Mouse (Mus musculus) myocyte (in vitro differentiated cells): ENCODE measurements around the gene Ncf4. TPM values are rescaled to one million over a fixed set of nuclear protein-coding genes. Genes with fewer than 3 reads are reported as not detected.
"Not testable (repeated sequence)": the region's sequence is repeated elsewhere in the genome, so short reads cannot be mapped to it uniquely, and the experiment has no call there.

Source experiments
- H3K27me3 ChIP-seq: one replicate; pipeline ENCODE4 v1.6.1; 2011; ENCODE audit not compliant: control insufficient read depth, insufficient read depth, insufficient read length
- H3K36me3 ChIP-seq: one replicate; pipeline ENCODE4 v1.6.1; 2011; ENCODE audit not compliant: control insufficient read depth, insufficient read depth
- H3K4me2 ChIP-seq: one replicate; pipeline ENCODE4 v1.6.1; 2011; ENCODE audit warnings: low read depth, control low read depth
- H3K4me3 ChIP-seq: one replicate; pipeline ENCODE4 v1.5.1; 2011; ENCODE audit warnings: mild to moderate bottlenecking, control low read depth, moderate library complexity
- H3K79me2 ChIP-seq: one replicate; pipeline ENCODE4 v1.6.1; 2011; ENCODE audit not compliant: control insufficient read depth, insufficient read depth
- H3ac ChIP-seq: one replicate; pipeline ENCODE4 v1.6.1; 2011; ENCODE audit not compliant: control insufficient read depth, insufficient read length
- CEBPB ChIP-seq: IDR thresholded peaks from 2 replicates; pipeline ENCODE4 v1.6.1; 2011; ENCODE audit warnings: mild to moderate bottlenecking, moderate library complexity; ENCODE audit not compliant: poor library complexity, insufficient read depth, severe bottlenecking
- E2F4 ChIP-seq: IDR thresholded peaks from one replicate; pipeline ENCODE4 v1.6.1; 2011; ENCODE audit warnings: mild to moderate bottlenecking, control low read depth, moderate library complexity; ENCODE audit not compliant: insufficient read depth
- MAX ChIP-seq: IDR thresholded peaks from one replicate; pipeline ENCODE4 v1.6.1; 2011; ENCODE audit warnings: low read depth, mild to moderate bottlenecking, control low read depth
- MYOD1 ChIP-seq, 3 experiments: IDR thresholded peaks; one replicate each; pipeline ENCODE4 v1.6.1; 2011; ENCODE audit warnings: control low read depth in 2 of 3, low read depth in 2 of 3, mild to moderate bottlenecking in 2 of 3, moderate library complexity in 1 of 3; ENCODE audit not compliant: insufficient read length in 2 of 3, control insufficient read depth in 1 of 3
- MYOG ChIP-seq, 3 experiments: IDR thresholded peaks; one replicate each; pipeline ENCODE4 v1.6.1; 2011; ENCODE audit warnings: control low read depth in 2 of 3, low read depth in 2 of 3, mild to moderate bottlenecking in 2 of 3; ENCODE audit not compliant: insufficient read length in 2 of 3, control insufficient read depth in 1 of 3, insufficient read depth in 1 of 3
- POLR2A ChIP-seq: IDR thresholded peaks from one replicate; pipeline ENCODE4 v1.6.1; 2011; ENCODE audit warnings: low read depth, mild to moderate bottlenecking, control low read depth, moderate library complexity; ENCODE audit not compliant: insufficient read length
- POLR2AphosphoS2 ChIP-seq: IDR thresholded peaks from one replicate; pipeline ENCODE4 v1.6.1; 2011; ENCODE audit warnings: low read depth, control low read depth; ENCODE audit not compliant: insufficient read length
- REST ChIP-seq: IDR thresholded peaks from one replicate; pipeline ENCODE4 v1.6.1; 2011; ENCODE audit warnings: mild to moderate bottlenecking, control low read depth, moderate library complexity; ENCODE audit not compliant: insufficient read depth, insufficient read length
- SRF ChIP-seq: IDR thresholded peaks from one replicate; pipeline ENCODE4 v1.6.1; 2011; ENCODE audit warnings: low read depth; ENCODE audit not compliant: control insufficient read depth, insufficient read length
- TCF12 ChIP-seq: IDR thresholded peaks from one replicate; pipeline ENCODE4 v1.6.1; 2011; ENCODE audit warnings: mild to moderate bottlenecking, control low read depth; ENCODE audit not compliant: poor library complexity, insufficient read depth, severe bottlenecking
- TCF3 ChIP-seq: IDR thresholded peaks from one replicate; pipeline ENCODE4 v1.6.1; 2011; ENCODE audit warnings: low read depth, control low read depth; ENCODE audit not compliant: insufficient read length
- USF1 ChIP-seq: IDR thresholded peaks from one replicate; pipeline ENCODE4 v1.6.1; 2011; ENCODE audit warnings: low read depth, mild to moderate bottlenecking, control low read depth, moderate library complexity
- polyA plus RNA-seq: library from polyadenylated mRNA; unstranded; fragments of >200 nt; fragmentation: generic; extraction: Trizol; gene quantifications from one replicate; pipeline ENCODE4 v1.2.1, GENCODE M21; 2012; ENCODE audit warnings: missing spikeins

Ncf4 gene
- polyA plus RNA-seq, 1 experiment, result 0.79 TPM

GRCm38 (mm10) chr15:78267865-78268264 lies 23.3 kb downstream of the Ncf4 start:
- TF ChIP-seq CEBPB (no peak), USF1 (no peak), POLR2AphosphoS2 (no peak), POLR2A (no peak), TCF12 (no peak), MYOG (IDR thresholded peaks at IDR 0.05; ENCODE audit: control insufficient read depth in 1 of 3, insufficient read depth in 1 of 3, insufficient read length in 2 of 3, low read depth in 2 of 3) (no peak), TCF3 (no peak), MYOD1 (IDR thresholded peaks at IDR 0.05; ENCODE audit: control insufficient read depth in 1 of 3, insufficient read length in 2 of 3, low read depth in 2 of 3) (no peak), E2F4 (no peak), MAX (no peak), REST (no peak), SRF (no peak)
- no peak overlapping the region for H3K4me3 ChIP-seq

GRCm38 (mm10) chr15:78271208-78271607 lies 26.6 kb downstream of the Ncf4 start:
- TF ChIP-seq POLR2AphosphoS2, result no peak
- TF ChIP-seq E2F4, result no peak
- TF ChIP-seq MYOD1 (IDR thresholded peaks at IDR 0.05; ENCODE audit: control insufficient read depth in 1 of 3, insufficient read length in 2 of 3, low read depth in 2 of 3), result no peak
- TF ChIP-seq MYOG (IDR thresholded peaks at IDR 0.05; ENCODE audit: control insufficient read depth in 1 of 3, insufficient read depth in 1 of 3, insufficient read length in 2 of 3, low read depth in 2 of 3), result no peak
- TF ChIP-seq MAX, result no peak
- TF ChIP-seq POLR2A, result no peak
- TF ChIP-seq TCF12, result no peak
- no peak for TF ChIP-seq REST
- TF ChIP-seq SRF, result no peak
- no peak for TF ChIP-seq CEBPB
- TF ChIP-seq TCF3, result no peak
- no peak for TF ChIP-seq USF1
- Histone ChIP-seq H3K36me3 (no peaks in the 10 kb centered on the region), H3K4me2 (no peak overlapping the region), H3K27me3 (no peaks in the 10 kb centered on the region), H3K4me3 (no peak overlapping the region), H3K79me2 (no peaks in the 10 kb centered on the region), H3ac (no peak overlapping the region)

More at GRCm38 (mm10) chr15:78267865-78268264, 23.3 kb downstream of the Ncf4 start:
- Histone ChIP-seq H3K36me3 (no peaks in the 10 kb centered on the region), H3K27me3 (no peaks in the 10 kb centered on the region), H3K79me2 (no peaks in the 10 kb centered on the region), H3ac (no peak overlapping the region), H3K4me2 (no peak overlapping the region)

GRCm38 (mm10) chr15:78278308-78278707 lies 33.7 kb downstream of the Ncf4 start:
- H3K4me2 ChIP-seq, result no peak overlapping the region
- H3K4me3 ChIP-seq, result no peak overlapping the region
- H3ac ChIP-seq, result no peak overlapping the region
- H3K36me3 ChIP-seq, result no peaks in the 10 kb centered on the region
- no peaks in the 10 kb centered on the region for H3K27me3 ChIP-seq
- no peaks in the 10 kb centered on the region for H3K79me2 ChIP-seq
- TF ChIP-seq MAX (no peak), POLR2A (no peak), CEBPB (no peak), TCF12 (no peak), USF1 (no peak), POLR2AphosphoS2 (no peak), MYOD1 (IDR thresholded peaks at IDR 0.05; ENCODE audit: control insufficient read depth in 1 of 3, insufficient read length in 2 of 3, low read depth in 2 of 3) (no peak), MYOG (IDR thresholded peaks at IDR 0.05; ENCODE audit: control insufficient read depth in 1 of 3, insufficient read depth in 1 of 3, insufficient read length in 2 of 3, low read depth in 2 of 3) (no peak), SRF (no peak), E2F4 (no peak), TCF3 (no peak)

GRCm38 (mm10) chr15:78287941-78288340 lies 43.3 kb downstream of the Ncf4 start:
- Histone ChIP-seq H3K27me3 (no peaks in the 10 kb centered on the region), H3ac (no peak overlapping the region), H3K36me3 (no peaks in the 10 kb centered on the region), H3K4me2 (no peak overlapping the region), H3K79me2 (no peaks in the 10 kb centered on the region), H3K4me3 (no peak overlapping the region)
- TF ChIP-seq E2F4 (no peak), USF1 (no peak), TCF3 (no peak), SRF (no peak), CEBPB (no peak), TCF12 (no peak), POLR2A (no peak), REST (no peak), MAX (no peak), POLR2AphosphoS2 (no peak), MYOG (IDR thresholded peaks at IDR 0.05; ENCODE audit: control insufficient read depth in 1 of 3, insufficient read depth in 1 of 3, insufficient read length in 2 of 3, low read depth in 2 of 3) (no peak), MYOD1 (IDR thresholded peaks at IDR 0.05; ENCODE audit: control insufficient read depth in 1 of 3, insufficient read length in 2 of 3, low read depth in 2 of 3) (no peak)

DNA sequence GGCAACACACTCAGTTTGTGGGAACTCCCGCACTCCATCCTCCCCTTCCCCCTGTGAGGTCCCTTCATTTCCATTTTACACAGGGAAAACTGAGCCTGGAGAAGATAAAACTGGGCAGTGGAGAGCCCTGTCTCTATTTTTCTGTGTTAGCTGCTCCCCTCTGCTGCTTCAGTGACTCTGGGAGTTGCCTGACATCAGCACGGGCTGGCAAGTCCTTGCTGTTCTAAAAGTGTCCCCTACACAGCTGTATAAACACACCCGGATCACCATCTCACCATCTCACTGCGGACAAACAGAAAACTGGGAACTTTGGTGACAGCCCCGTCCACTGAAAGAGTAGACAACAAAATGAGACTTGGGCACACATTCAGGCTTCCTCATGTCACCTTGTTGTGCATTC lies 45.2 kb downstream of the Ncf4 start:
- not testable (repeated sequence) for H3ac ChIP-seq, H3K36me3 ChIP-seq, H3K4me2 ChIP-seq, H3K79me2 ChIP-seq, H3K27me3 ChIP-seq, H3K4me3 ChIP-seq

- H3K79me2 ChIP-seq, H3ac ChIP-seq, H3K4me3 ChIP-seq, H3K36me3 ChIP-seq, H3K27me3 ChIP-seq, H3K4me2 ChIP-seq: not testable (repeated sequence)
Measured at GRCm38 (mm10) chr15:78293228-78293627, 48.6 kb downstream of the Ncf4 start.
